In genomic region chr8:46628645-46629044, GRCm38 (mm10) we compare ENCODE assay signal across 15 mouse cellular contexts.
"Had no signal": no experiment of that assay in that cellular context is flagged by ENCODE, and none has a peak within 500 bp of the region (broad histone marks: within the 10 kb centered on the region; RNA-seq: fewer than 3 reads in every experiment).

No protein-coding gene starts in this region.

- H3K4me2 ChIP-seq: liver, embryonic 13.5 days; midbrain, embryonic 12.5 days; midbrain, embryonic 15.5 days; neural tube, embryonic 13.5 days had no signal

- DNase-seq: layer of hippocampus, adult 9-11 months; liver, embryonic 13.5 days; lung, adult 2 months; lung, postnatal 14 days; lung, postnatal 4 days; retina, postnatal 1 day; thymus, adult 2 months; thymus, postnatal 14 days; thymus, postnatal 4 days had no signal

- H3K9ac ChIP-seq: liver, embryonic 13.5 days; midbrain, embryonic 12.5 days; midbrain, embryonic 15.5 days; neural tube, embryonic 13.5 days had no signal

- H3K27ac ChIP-seq: kidney, postnatal 0 days; layer of hippocampus, adult 2 months; liver, embryonic 13.5 days; midbrain, embryonic 12.5 days; midbrain, embryonic 15.5 days; neural tube, embryonic 13.5 days; stomach, postnatal 0 days had no signal

- H3K27me3 ChIP-seq: liver, embryonic 13.5 days; midbrain, embryonic 12.5 days; midbrain, embryonic 15.5 days; neural tube, embryonic 13.5 days had no signal

- H3K4me1 ChIP-seq: midbrain, embryonic 12.5 days; midbrain, embryonic 15.5 days had no signal

- H3K4me3 ChIP-seq: layer of hippocampus, adult 2 months; liver, embryonic 13.5 days; midbrain, embryonic 12.5 days; midbrain, embryonic 15.5 days; neural tube, embryonic 13.5 days had no signal

- ATAC-seq: midbrain, embryonic 15.5 days had no signal

- H3K9me3 ChIP-seq: liver, embryonic 13.5 days; midbrain, embryonic 12.5 days; midbrain, embryonic 15.5 days; neural tube, embryonic 13.5 days had no signal
